Mouse (Mus musculus) heart, embryonic 16.5 days (tissue): ENCODE measurements around the gene Kalrn. TPM values are rescaled to one million over a fixed set of nuclear protein-coding genes. Genes with fewer than 3 reads are reported as not detected.
A peak's percentile ranks its signal among the peaks of the same experiment; 100 is the strongest.

ENCODE experiments used
- ATAC-seq: fragments of 200-750 bp; cut with Nextera tagmentation; replicated peaks from 2 replicates; pipeline ENCODE4 v1.8.0; 2017; ENCODE audit warnings: moderate number of reproducible peaks; ENCODE audit not compliant: insufficient read depth, low FRiP score; ENCODE audit errors: extremely low read depth
- H3K27ac ChIP-seq: fragments of 300-500 bp; sonication (generic); 2 replicates; pipeline ENCODE4 v1.5.1; 2014; ENCODE audit warnings: mild to moderate bottlenecking, low read length, control low read depth, moderate library complexity
- H3K27me3 ChIP-seq: fragments of 300-500 bp; sonication (generic); 2 replicates; pipeline ENCODE4 v1.6.1; 2014; ENCODE audit warnings: low read length, mixed read lengths; ENCODE audit not compliant: control insufficient read depth, insufficient read depth
- H3K36me3 ChIP-seq: fragments of 300-500 bp; sonication (generic); 2 replicates; pipeline ENCODE4 v1.6.1; 2014; ENCODE audit not compliant: control insufficient read depth, insufficient read depth
- H3K4me1 ChIP-seq: fragments of 300-500 bp; sonication (generic); 2 replicates; pipeline ENCODE4 v1.6.1; 2014; ENCODE audit warnings: low read length, mixed read lengths; ENCODE audit not compliant: control insufficient read depth, insufficient read depth
- H3K4me2 ChIP-seq: fragments of 300-500 bp; sonication (generic); 2 replicates; pipeline ENCODE4 v1.6.1; 2014; ENCODE audit warnings: low read depth, mild to moderate bottlenecking, control low read depth, low read length
- H3K4me3 ChIP-seq: fragments of 300-500 bp; sonication (generic); 2 replicates; pipeline ENCODE4 v1.5.1; 2014; ENCODE audit warnings: mild to moderate bottlenecking, control low read depth, low read length
- H3K9ac ChIP-seq: fragments of 300-500 bp; sonication (generic); 2 replicates; pipeline ENCODE4 v1.6.1; 2014; ENCODE audit warnings: low read length, control low read depth
- H3K9me3 ChIP-seq: fragments of 300-500 bp; sonication (generic); replicated peaks from 2 replicates; pipeline ENCODE4 v1.6.1; 2016; ENCODE audit warnings: low read length; ENCODE audit not compliant: control insufficient read depth
- WGBS: fragments of 180-500 bp; shearing (Covaris S2); extraction: QIAGEN DNeasy Blood & Tissue Kit; methylation state at CpG from one replicate; pipeline ENCODE4 v1.1.7; 2014; 5-methylcytosine and 5-hydroxymethylcytosine counted together
- polyA plus RNA-seq: library from polyadenylated mRNA; unstranded; fragments of >200 nt; fragmentation: Nextera tagmentation; extraction: Ambion mirVana; gene quantifications from 2 replicates; pipeline ENCODE4 v1.2.1, GENCODE M21; 2015

Gene Kalrn
- polyA plus RNA-seq, 1 experiment from 2014 or later = 30.2 TPM

GRCm38 (mm10) chr16:34110840-34111625, 462.3 kb downstream of the Kalrn start:
- 90% methylated on average over 7 of the region's 7 CpGs for WGBS
- no peak for ATAC-seq
- H3K36me3 ChIP-seq = 0 out of 2 replicates have a peak, but pooled peaks cover 2% of the 10 kb centered on the region

GRCm38 (mm10) chr16:34104427-34104826, 468.9 kb downstream of the Kalrn start:
- Histone ChIP-seq H3K27me3 (no peaks in the 10 kb centered on the region), H3K36me3 (0 out of 2 replicates have a peak, but pooled peaks cover 2% of the 10 kb centered on the region), H3K9me3 (no peaks in the 10 kb centered on the region), H3K9ac (no peak overlapping the region), H3K4me1 (peaks cover 11% of the 10 kb centered on the region), H3K4me2 (no peak overlapping the region), H3K4me3 (no peak overlapping the region), H3K27ac (no peak overlapping the region)
- ATAC-seq = no peak
- WGBS = 81% methylated on average over 6 of the region's 6 CpGs

More at GRCm38 (mm10) chr16:34110840-34111625, 462.3 kb downstream of the Kalrn start:
- H3K4me2 ChIP-seq = no peak overlapping the region
- H3K9ac ChIP-seq = no peak overlapping the region
- H3K4me1 ChIP-seq = no peaks in the 10 kb centered on the region
- H3K4me3 ChIP-seq = no peak overlapping the region
- H3K27me3 ChIP-seq = no peaks in the 10 kb centered on the region
- H3K27ac ChIP-seq = no peak overlapping the region
- H3K9me3 ChIP-seq = no peaks in the 10 kb centered on the region

- Histone ChIP-seq H3K4me1 (peaks cover 11% of the 10 kb centered on the region), H3K27me3 (no peaks in the 10 kb centered on the region), H3K9me3 (no peaks in the 10 kb centered on the region), H3K4me2 (no peak overlapping the region), H3K27ac (peak overlapping the region; percentile 66), H3K9ac (no peak overlapping the region), H3K36me3 (no peaks in the 10 kb centered on the region), H3K4me3 (no peak overlapping the region)
- peak; percentile 42 for ATAC-seq
- whole genome bisulfite sequencing = 21% methylated on average over 5 of the region's 5 CpGs
These were observed 470.6 kb downstream of the Kalrn start for GRCm38 (mm10) chr16:34102742-34103141.

GRCm38 (mm10) chr16:34099795-34100194, 473.5 kb downstream of the Kalrn start:
- Histone ChIP-seq H3K27ac (no peak overlapping the region), H3K9me3 (no peaks in the 10 kb centered on the region)
- WGBS = 61% methylated on average over 3 of the region's 3 CpGs

GRCm38 (mm10) chr16:34095548-34096141, 477.7 kb downstream of the Kalrn start:
- ATAC-seq = peak; percentile 85
- WGBS = under 1% methylated on average over 34 of the region's 34 CpGs
- H3K9me3 ChIP-seq = no peaks in the 10 kb centered on the region
- H3K9ac ChIP-seq = peak overlapping the region; percentile 84
- peak overlapping the region; percentile 78 for H3K4me3 ChIP-seq
- no peaks in the 10 kb centered on the region for H3K36me3 ChIP-seq
- peaks cover 14% of the 10 kb centered on the region for H3K4me1 ChIP-seq
- no peaks in the 10 kb centered on the region for H3K27me3 ChIP-seq
- H3K27ac ChIP-seq = peak overlapping the region; percentile 85
- peak overlapping the region; percentile 87 for H3K4me2 ChIP-seq

More at GRCm38 (mm10) chr16:34099795-34100194, 473.5 kb downstream of the Kalrn start:
- Histone ChIP-seq H3K27me3 (no peaks in the 10 kb centered on the region), H3K4me2 (no peak overlapping the region), H3K4me1 (peaks cover 16% of the 10 kb centered on the region), H3K9ac (no peak overlapping the region), H3K36me3 (no peaks in the 10 kb centered on the region), H3K4me3 (no peak overlapping the region)
- no peak for ATAC-seq

- Histone ChIP-seq H3K27me3 (no peaks in the 10 kb centered on the region), H3K4me1 (peaks cover 16% of the 10 kb centered on the region), H3K36me3 (no peaks in the 10 kb centered on the region; the same call in 1 of the 2 replicates), H3K9me3 (no peaks in the 10 kb centered on the region), H3K27ac (peak overlapping the region; percentile 85), H3K4me2 (peak overlapping the region; percentile 87), H3K9ac (peak overlapping the region; percentile 84), H3K4me3 (peak overlapping the region; percentile 78)
- no peak for ATAC-seq
- under 1% methylated on average over 3 of the region's 3 CpGs for whole genome bisulfite sequencing
These were observed 478.3 kb downstream of the Kalrn start for GRCm38 (mm10) chr16:34095093-34095465.

- Histone ChIP-seq H3K27ac (peak overlapping the region; percentile 67), H3K9ac (peak overlapping the region; percentile 84), H3K4me3 (peak overlapping the region; percentile 78), H3K4me2 (peak overlapping the region; percentile 87), H3K9me3 (no peaks in the 10 kb centered on the region), H3K4me1 (peaks cover 16% of the 10 kb centered on the region), H3K36me3 (no peaks in the 10 kb centered on the region; the same call in 1 of the 2 replicates), H3K27me3 (no peaks in the 10 kb centered on the region)
- WGBS = under 1% methylated on average over 16 of the region's 16 CpGs
- ATAC-seq = peak; percentile 70
These were observed 478.8 kb downstream of the Kalrn start for GRCm38 (mm10) chr16:34094446-34095092.

GRCm38 (mm10) chr16:34093734-34094445, 479.4 kb downstream of the Kalrn start:
- H3K4me1 ChIP-seq = peaks cover 16% of the 10 kb centered on the region
- H3K27me3 ChIP-seq = no peaks in the 10 kb centered on the region
- H3K27ac ChIP-seq = peak overlapping the region; percentile 67
- WGBS = 7% methylated on average over 14 of the region's 14 CpGs
- no peaks in the 10 kb centered on the region for H3K9me3 ChIP-seq
- peak overlapping the region; percentile 84 for H3K9ac ChIP-seq
- H3K4me3 ChIP-seq = peak overlapping the region; percentile 78
- no peaks in the 10 kb centered on the region; the same call in 1 of the 2 replicates for H3K36me3 ChIP-seq
- ATAC-seq = no peak
- peak overlapping the region; percentile 87 for H3K4me2 ChIP-seq
